Mouse (Mus musculus) frontal cortex, postnatal 36 days (tissue): ENCODE measurements around the gene Pde6d.

Experiments used
- DNase-seq, 2 experiments: peaks; one replicate each; pipeline ENCODE4 v3.0.0; 2022; ENCODE audit warnings: low spot score in 2 of 2

The Pde6d gene

DNA sequence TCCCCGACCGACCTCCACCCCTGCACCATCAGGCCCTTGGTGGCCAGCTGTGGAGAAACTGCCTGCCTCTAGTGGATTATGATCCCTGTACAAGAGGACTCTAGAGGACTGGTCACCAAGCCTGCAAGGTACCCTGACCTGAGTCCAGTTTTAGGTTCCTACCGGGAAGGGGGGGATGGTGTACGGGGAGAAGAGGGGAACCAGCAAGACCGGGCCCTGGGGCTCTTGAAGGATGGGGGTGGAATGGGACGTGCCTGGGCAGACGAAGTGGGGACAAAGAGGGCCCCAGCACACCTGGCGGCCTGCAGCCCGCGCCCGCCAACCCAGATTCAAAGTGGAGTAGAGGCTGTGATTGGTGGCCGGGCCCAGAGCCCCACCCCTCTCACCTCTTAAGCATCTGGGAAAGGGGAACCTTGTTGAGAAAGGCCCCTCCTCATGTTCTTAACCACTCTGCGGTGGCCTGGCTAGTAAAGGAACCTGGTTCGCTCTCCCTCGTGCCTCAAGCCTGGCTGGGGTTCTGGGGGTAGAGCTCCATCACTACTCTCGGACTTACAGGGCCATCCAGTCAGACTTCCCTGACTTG is 79.2 kb downstream of the Pde6d start:
- no peak for DNase-seq

DNA sequence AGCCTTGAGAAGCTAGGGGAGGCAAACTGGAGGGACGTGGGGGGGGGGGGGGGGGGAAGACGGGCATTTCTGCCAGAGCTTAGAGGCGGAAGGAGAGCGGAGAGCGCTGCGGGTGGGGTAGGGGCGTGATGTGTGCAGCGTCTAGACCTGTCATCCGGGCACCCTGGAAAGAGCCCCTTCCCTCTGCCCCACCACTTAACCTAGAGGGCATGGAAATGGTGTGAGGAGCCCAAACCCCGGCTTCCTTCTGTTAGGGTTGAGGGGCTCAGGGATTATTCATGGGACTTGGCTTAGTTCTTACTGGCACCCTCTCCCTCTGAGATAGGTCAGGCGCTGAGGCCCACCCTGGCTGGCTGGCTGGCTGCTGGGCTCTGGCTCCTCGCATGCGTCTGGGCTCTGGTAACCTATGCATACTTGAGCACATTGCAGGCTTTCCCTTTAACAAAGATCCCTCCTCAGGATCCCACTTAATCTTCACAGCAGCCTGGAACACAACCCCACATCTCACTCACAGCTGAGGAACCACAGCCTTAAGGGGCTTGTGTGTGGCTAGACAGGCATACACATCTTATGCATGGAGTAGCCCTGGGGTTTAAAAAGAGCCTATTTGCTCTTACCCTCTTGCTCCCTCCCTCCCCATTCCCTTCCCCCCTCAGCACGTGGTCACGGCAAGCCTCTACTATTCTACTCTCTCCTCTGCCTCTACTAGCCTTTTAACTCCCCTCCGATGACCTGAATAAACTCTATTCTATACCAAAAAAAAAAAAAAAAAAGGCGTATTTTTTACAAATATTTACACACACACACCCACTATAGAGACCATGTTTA is 80.0 kb downstream of the Pde6d start:
- no peak for DNase-seq

DNA sequence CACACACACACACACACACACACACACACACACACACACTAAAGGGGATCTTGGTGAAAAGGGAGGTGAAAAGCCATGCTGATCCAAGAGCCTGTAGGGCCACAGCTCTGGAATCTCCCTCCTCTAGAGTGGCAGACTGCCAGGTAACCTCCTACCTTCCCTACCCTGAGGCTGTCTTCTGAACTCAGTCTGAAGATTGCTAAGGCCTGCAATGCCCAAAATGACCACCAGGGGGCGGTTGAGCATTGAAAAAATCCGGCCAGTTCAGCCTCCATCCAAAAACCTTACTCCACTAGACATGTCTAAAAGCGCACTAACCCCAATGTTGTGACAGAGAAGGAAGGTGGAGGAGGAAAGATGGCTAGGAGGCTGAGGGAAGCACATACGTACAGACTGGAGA is 80.9 kb downstream of the Pde6d start:
- DNase-seq, result peak; percentile 96 to 97

DNA sequence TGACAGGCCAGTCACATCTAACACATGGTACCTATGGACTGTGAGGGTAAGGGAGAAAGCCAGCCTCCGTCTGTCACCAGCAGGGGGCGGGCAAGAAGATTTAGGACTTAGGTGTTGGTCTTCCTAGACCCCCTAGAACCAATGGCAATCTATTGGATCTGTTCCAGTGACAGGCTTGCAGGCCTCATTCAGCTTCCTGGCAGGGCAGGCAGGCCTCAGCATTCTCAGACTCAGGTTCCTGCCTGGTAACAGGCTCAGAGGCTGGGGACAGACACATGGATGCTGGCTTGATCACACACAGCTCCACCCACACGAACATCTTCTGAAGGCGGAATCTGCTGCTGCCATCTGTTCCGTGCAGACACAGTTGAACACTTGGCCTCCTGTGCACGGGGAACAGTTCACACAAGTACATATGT is 81.3 kb downstream of the Pde6d start:
- DNase-seq, result peak; percentile 77 to 88

DNA sequence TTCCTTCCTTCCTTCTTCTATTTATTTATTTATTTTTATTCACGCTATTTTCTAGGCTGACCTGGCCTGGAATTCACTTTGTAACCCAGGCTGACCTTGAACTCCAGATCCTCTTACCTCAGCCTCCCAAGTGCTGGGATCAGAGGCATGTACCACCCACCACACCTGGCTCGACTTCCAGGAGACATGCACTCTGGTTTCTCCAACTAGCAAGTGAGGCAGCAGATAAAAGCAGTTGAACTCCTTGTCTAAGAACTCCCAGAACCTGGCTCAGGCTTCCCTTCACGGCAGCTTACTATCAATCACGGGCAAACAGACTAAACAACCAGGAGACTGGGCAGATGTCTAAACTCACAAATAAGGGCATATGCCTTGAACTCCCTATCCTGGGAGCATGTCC is 81.7 kb downstream of the Pde6d start:
- DNase-seq, result no peak

DNA sequence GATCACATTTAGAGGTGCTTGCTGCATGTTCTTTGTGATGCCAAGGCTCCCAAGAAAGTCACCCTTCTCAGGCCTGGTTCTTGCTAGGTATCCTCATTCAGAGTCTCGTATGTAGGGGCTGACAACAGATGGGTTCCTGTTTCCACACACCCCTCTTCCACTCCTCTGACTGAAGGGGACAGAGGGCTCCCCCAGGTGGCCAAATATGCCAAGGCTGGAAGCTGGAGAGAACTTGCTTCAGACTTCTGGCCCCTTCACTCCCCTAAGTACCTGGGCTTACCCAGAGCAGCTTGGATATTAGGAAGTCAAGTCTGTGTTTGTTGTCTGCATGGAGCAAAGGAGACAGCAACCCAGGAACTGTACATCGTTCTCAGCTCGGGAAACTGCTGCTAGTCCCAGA is 82.5 kb downstream of the Pde6d start:
- DNase-seq, result no peak

DNA sequence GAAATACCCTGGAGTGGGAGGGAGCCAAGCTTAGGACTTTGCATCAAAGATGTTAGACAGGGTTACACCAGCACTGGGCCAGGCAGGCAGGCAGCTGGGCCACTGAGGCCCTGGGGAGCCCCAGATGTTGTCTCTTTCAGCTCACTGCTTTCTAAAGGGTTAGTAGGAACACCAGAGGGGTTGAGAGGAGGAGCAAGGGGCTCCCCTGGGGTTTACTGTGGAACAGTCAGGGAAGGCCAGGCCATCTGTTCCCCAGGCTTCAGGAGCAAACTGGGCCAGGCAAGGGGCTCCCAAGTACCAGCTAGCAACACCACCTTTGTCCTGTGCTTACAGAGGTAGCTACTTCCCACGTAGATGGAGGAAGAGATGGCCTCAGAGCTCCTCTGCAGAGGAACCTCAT is 83.8 kb downstream of the Pde6d start:
- no peak for DNase-seq

DNA sequence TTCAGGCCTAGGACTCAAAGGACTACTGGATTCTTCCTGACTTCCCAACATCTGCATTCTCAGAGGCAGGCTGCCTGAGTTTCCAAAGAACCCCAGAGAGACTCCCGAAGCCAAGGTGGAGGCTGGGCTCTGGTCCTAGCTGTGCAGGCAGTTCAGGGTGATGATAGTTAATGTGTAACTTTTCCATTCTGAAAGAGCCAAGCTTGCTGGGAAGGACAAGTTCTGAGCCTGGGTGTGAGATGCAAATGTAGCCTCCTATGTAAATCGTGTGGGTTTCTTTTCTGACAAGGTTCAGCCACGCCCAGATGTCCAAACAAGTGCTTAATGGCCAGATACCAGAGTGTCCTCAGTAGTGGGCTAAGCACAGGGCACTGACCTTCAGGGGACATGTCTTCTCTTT is 84.4 kb downstream of the Pde6d start:
- no peak for DNase-seq

DNA sequence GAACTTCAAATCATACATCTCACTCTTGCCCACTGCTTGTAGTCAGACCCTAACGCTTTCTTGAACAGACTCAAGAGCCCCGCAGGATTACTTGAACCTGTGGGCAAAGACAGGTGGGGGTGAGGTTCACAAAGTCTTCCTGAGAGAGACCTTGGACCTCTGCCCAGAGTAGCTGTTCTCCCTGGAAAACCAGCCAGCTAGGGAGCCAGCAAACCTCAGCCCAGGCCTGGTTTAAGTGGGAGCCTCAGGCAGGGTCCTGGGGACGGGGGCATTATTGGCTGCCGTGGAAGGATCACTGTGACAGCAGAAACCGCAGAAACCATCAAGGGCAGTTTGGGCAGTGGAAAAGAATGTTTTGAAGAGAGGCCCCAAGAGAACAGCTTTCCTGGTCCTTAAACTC is 85.1 kb downstream of the Pde6d start:
- no peak for DNase-seq

DNA sequence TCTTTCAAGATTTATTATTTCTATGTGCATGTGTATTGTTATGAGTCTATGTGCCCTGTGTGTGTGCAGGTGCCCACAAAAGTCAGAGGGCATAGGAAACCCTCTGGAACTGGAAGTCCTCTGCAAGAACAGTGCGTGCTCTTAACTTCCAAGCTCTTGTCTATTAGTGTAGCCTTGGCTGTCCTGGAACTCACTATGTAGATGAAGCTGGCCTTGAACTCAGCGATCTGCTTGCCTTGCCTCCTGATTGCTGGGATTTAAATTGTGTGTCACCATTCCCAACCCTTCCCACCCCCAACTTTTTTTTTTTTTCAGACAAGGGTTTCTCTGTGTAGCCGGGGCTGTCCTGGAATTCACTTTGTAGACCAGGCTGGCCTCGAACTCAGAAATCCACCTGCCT is 86.1 kb downstream of the Pde6d start:
- DNase-seq, result no peak

DNA sequence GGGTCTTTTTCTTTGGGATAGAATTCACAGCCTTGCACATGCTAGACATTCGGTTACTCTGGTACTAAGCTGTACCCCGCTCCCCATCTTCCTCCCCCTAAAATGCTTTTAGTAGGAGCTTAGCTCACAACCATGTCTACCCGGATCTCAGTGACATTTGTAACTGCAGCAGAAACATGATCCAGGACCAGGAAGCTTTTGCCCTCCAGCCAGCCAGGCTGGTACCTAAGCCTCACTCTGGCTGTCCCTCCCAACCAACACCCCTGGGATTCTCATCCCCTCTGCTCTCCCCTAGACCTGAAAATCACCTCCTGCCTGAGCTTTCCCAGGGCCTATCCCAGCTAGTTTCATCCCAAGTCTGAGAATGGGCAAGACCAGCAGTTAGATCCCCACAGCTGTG is 88.6 kb downstream of the Pde6d start:
- no peak for DNase-seq
